Mouse (Mus musculus) small intestine, adult 2 months (tissue): Measurements from ENCODE around the gene Pts.

ENCODE experiments used
- CTCF ChIP-seq: fragments of 200-500 bp; IDR thresholded peaks from 2 replicates; pipeline ENCODE4 v1.5.1; 2012; ENCODE audit warnings: low read depth, mild to moderate bottlenecking, control low read depth, inconsistent platforms, low read length, moderate library complexity, mixed read lengths; ENCODE audit not compliant: insufficient replicate concordance, insufficient read length; ENCODE audit errors: extremely low read depth
- POLR2A ChIP-seq: fragments of 200-500 bp; IDR thresholded peaks from 2 replicates; pipeline ENCODE4 v1.6.1; 2012; ENCODE audit warnings: low read depth, mild to moderate bottlenecking, control low read depth, inconsistent platforms, low read length, moderate library complexity

GRCm38 (mm10) chr9:50499781-50500180 is 28.7 kb downstream of the Pts start:
- no peak for TF ChIP-seq CTCF
- no peak for TF ChIP-seq POLR2A
